Mouse (Mus musculus) hindbrain, postnatal 0 days (tissue): ENCODE data around the gene Oprm1. TPM values are rescaled to one million over a fixed set of nuclear protein-coding genes. Genes with fewer than 3 reads are reported as not detected.

ENCODE experiments used
- ATAC-seq: fragments of 200-750 bp; cut with Nextera tagmentation; 2 replicates; pipeline ENCODE4 v1.8.0; 2017; ENCODE audit warnings: mild to moderate bottlenecking, moderate TSS enrichment, moderate library complexity
- DNase-seq: peaks from one replicate; pipeline ENCODE4 v3.0.0-alpha.2; 2015; ENCODE audit warnings: low spot score
- H3K27ac ChIP-seq: fragments of 300-500 bp; sonication (generic); 2 replicates; pipeline ENCODE4 v1.5.1; 2014; ENCODE audit warnings: mild to moderate bottlenecking
- H3K27me3 ChIP-seq: fragments of 300-500 bp; sonication (generic); 2 replicates; pipeline ENCODE4 v1.6.1; 2014; ENCODE audit warnings: low read length, mixed read lengths; ENCODE audit not compliant: insufficient read depth
- H3K36me3 ChIP-seq: fragments of 300-500 bp; sonication (generic); 2 replicates; pipeline ENCODE4 v1.6.1; 2014; ENCODE audit warnings: low read length, mixed read lengths; ENCODE audit not compliant: insufficient read depth
- H3K4me1 ChIP-seq: fragments of 300-500 bp; sonication (generic); 2 replicates; pipeline ENCODE4 v1.6.1; 2014; ENCODE audit warnings: antibody characterized with exemption, low read length, mixed read lengths; ENCODE audit not compliant: insufficient read depth
- H3K4me2 ChIP-seq: fragments of 300-500 bp; sonication (generic); 2 replicates; pipeline ENCODE4 v1.6.1; 2014; ENCODE audit warnings: low read depth, mild to moderate bottlenecking, low read length, moderate library complexity, mixed read lengths
- H3K4me3 ChIP-seq: fragments of 300-500 bp; sonication (generic); 2 replicates; pipeline ENCODE4 v1.5.1; 2014; ENCODE audit warnings: low read length
- H3K9ac ChIP-seq: fragments of 300-500 bp; sonication (generic); replicated peaks from 2 replicates; pipeline ENCODE4 v1.6.1; 2014; ENCODE audit warnings: mild to moderate bottlenecking, low read length, moderate library complexity, mixed read lengths
- H3K9me3 ChIP-seq: fragments of 300-500 bp; sonication (generic); 2 replicates; pipeline ENCODE4 v1.6.1; 2016; ENCODE audit warnings: low read length, mixed read lengths
- CTCF ChIP-seq: IDR thresholded peaks from 2 replicates; pipeline ENCODE4 v1.5.1; 2016; ENCODE audit warnings: antibody characterized with exemption, control low read depth, low read depth
- WGBS: fragments of 180-500 bp; shearing (Covaris S2); extraction: QIAGEN DNeasy Blood & Tissue Kit; methylation state at CpG from one replicate; pipeline ENCODE4 v1.1.7; 2014; 5-methylcytosine and 5-hydroxymethylcytosine counted together
- polyA plus RNA-seq: library from polyadenylated mRNA; unstranded; fragments of >200 nt; fragmentation: Nextera tagmentation; extraction: Ambion mirVana; gene quantifications from 2 replicates; pipeline ENCODE4 v1.2.1, GENCODE M21; 2015
- total RNA-seq: library from RNA; depleted of rRNA; stranded (reverse); fragments of >200 nt; gene quantifications from 2 replicates; pipeline ENCODE4 v1.2.3, GENCODE M21; 2014; rRNA removed

Oprm1 gene
- total and polyA plus RNA-seq, 2 experiments from 2014 or later = 2.1 to 12.4 TPM

DNA sequence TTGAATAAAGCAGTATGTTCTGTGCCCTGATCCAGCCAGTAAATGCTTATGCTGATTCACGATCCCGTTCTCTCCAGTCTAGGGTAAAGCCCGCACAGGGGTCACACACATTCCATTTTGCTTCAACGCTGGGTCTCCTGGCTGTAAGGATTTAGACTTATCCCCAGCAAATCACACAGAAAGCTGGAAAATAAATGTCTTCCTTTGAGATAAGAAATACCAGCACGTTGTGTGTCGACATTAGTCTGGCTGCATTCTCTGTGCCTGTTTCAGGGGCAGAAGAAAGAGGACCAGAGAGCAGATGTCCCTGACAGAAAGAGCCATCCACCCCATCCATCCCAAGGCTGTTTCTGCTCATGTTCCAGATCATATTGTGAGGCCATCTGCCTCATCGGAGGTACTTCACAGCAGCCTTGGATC lies 319.1 kb downstream of the Oprm1 start:
- ATAC-seq (peak; percentile 63), DNase-seq (peak; percentile 68)
- WGBS = 67% methylated on average over 7 of the region's 7 CpGs

DNA sequence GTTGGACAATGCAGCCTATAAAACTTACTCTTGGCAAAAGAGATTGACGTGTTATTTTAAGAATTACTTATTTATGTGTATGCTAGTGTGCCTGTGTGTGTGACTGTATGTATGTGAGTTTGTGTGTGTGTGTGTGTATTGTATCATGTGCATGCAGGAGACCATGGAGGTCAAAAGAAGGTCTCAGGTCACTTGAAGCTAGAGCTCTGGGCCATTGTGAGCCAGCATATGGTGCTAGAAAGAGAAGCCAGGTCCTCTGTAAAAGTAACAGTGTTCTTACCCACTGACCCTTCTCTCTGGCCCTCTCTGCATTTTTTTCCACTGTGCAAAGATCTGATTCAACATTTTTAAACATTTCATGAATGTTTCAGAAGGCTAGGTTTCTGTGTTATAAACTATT lies 319.7 kb downstream of the Oprm1 start:
- Histone ChIP-seq H3K4me2 (no peak overlapping the region), H3K4me3 (no peak overlapping the region), H3K9ac (no peak overlapping the region), H3K36me3 (no peaks in the 10 kb centered on the region), H3K9me3 (no peaks in the 10 kb centered on the region), H3K27ac (no peak overlapping the region), H3K4me1 (no peaks in the 10 kb centered on the region), H3K27me3 (no peaks in the 10 kb centered on the region)
- TF ChIP-seq CTCF = no peak
- ATAC-seq (no peak), DNase-seq (no peak)
- 81% methylated on average over 1 of the region's 1 CpGs for WGBS

More for the DNA sequence above, 319.1 kb downstream of the Oprm1 start:
- TF ChIP-seq CTCF = no peak
- H3K27me3 ChIP-seq = no peaks in the 10 kb centered on the region
- no peak overlapping the region for H3K9ac ChIP-seq
- H3K36me3 ChIP-seq = no peaks in the 10 kb centered on the region
- peak overlapping the region; percentile 66 for H3K27ac ChIP-seq
- H3K9me3 ChIP-seq = no peaks in the 10 kb centered on the region
- H3K4me1 ChIP-seq = no peaks in the 10 kb centered on the region
- H3K4me2 ChIP-seq = no peak overlapping the region
- no peak overlapping the region for H3K4me3 ChIP-seq

Other genes with a start within 250 kb of the Oprm1 start
- gene Gm10945, start 3.3 kb downstream of the Oprm1 start, total RNA-seq = not detected in 2 replicates
- not detected in 2 replicates for gene Gm10945, start 3.3 kb downstream of the Oprm1 start, polyA plus RNA-seq